Mouse (Mus musculus): Measurements from ENCODE around the gene Ppm1b.

The Ppm1b gene

DNA sequence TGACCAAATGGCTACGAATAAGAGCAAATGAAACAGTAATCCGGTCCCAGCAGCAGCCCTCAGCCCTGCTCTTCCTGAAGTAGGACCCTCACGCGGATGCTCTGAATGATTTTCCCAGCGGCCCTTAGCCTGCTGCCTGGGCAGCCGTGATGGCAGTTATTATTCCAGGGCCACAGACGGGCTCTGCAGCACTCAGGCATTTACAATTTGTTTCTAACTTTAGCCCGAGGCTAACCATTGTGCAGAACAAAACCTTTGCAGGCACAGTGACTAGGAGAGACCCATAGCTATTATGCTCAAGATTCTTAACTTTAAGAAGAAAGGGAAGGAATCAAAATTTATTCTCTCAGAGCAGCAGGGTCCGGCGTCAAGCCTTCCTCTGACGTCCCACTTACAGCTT lies 115.8 kb downstream of the Ppm1b start:
- DNase-seq (ENCODE audit: low spot score) = no peak

DNA sequence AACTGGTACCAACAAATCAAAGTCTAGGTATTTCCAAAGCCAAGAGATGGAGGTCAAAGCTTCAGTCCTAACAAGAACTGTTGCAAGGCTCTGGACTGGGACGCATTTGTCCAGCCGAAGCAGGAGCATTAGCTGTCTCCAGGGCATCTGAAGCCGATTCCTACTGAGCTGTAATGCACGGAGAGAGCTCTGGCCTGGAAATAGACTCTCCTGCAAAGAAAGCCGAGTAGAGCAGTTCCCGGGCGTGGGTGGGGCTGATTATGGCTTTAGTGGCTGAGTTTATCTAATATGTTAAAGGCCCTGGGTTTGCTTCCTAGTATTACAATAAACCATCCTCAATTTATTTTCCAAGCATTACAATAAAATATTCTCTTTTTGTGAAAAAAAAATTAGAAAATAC lies 116.7 kb downstream of the Ppm1b start:
- no peak for DNase-seq (ENCODE audit: low spot score)

Measured in c-Kit-positive CD71-positive TER-119-positive erythroid progenitor cells, embryonic 14.5 days (primary cell).